Mouse (Mus musculus) kidney, postnatal 0 days (tissue): ENCODE measurements around the gene Gm3373. TPM values are rescaled to one million over a fixed set of nuclear protein-coding genes. Genes with fewer than 3 reads are reported as not detected.
"Not testable (repeated sequence)": the region's sequence is repeated elsewhere in the genome, so short reads cannot be mapped to it uniquely, and the experiment has no call there.

Experiments
- ATAC-seq: fragments of 200-750 bp; cut with Nextera tagmentation; replicated peaks from 2 replicates; pipeline ENCODE4 v1.8.0; 2017; ENCODE audit warnings: low read depth, moderate number of reproducible peaks, moderate TSS enrichment, moderate library complexity; ENCODE audit not compliant: low FRiP score
- DNase-seq: peaks from one replicate; pipeline ENCODE4 v3.0.0-alpha.2; 2016; ENCODE audit warnings: low spot score
- H3K27ac ChIP-seq: fragments of 300-500 bp; sonication (generic); 2 replicates; pipeline ENCODE4 v1.5.1; 2014; ENCODE audit warnings: mild to moderate bottlenecking
- H3K27me3 ChIP-seq: fragments of 300-500 bp; sonication (generic); 2 replicates; pipeline ENCODE4 v1.6.1; 2014; ENCODE audit warnings: low read length, mixed read lengths; ENCODE audit not compliant: insufficient read depth
- H3K36me3 ChIP-seq: fragments of 300-500 bp; sonication (generic); 2 replicates; pipeline ENCODE4 v1.6.1; 2014; ENCODE audit warnings: low read length, mixed read lengths; ENCODE audit not compliant: insufficient read depth
- H3K4me1 ChIP-seq: fragments of 300-500 bp; sonication (generic); replicated peaks from 2 replicates; pipeline ENCODE4 v1.6.1; 2014; ENCODE audit warnings: antibody characterized with exemption, low read length, mixed read lengths; ENCODE audit not compliant: insufficient read depth
- H3K4me2 ChIP-seq: fragments of 300-500 bp; sonication (generic); 2 replicates; pipeline ENCODE4 v1.6.1; 2014; ENCODE audit warnings: mild to moderate bottlenecking, low read length, moderate library complexity, mixed read lengths
- H3K4me3 ChIP-seq: fragments of 300-500 bp; sonication (generic); replicated peaks from 2 replicates; pipeline ENCODE4 v1.5.1; 2014; ENCODE audit warnings: low read depth, low read length
- H3K9ac ChIP-seq: fragments of 300-500 bp; sonication (generic); 2 replicates; pipeline ENCODE4 v1.6.1; 2014; ENCODE audit warnings: low read depth, low read length
- H3K9me3 ChIP-seq: fragments of 300-500 bp; sonication (generic); replicated peaks from 2 replicates; pipeline ENCODE4 v1.6.1; 2016; ENCODE audit warnings: low read length, inconsistent platforms, mixed read lengths
- WGBS: fragments of 180-500 bp; shearing (Covaris S2); extraction: QIAGEN DNeasy Blood & Tissue Kit; methylation state at CpG from one replicate; pipeline ENCODE4 v1.1.7; 2014; 5-methylcytosine and 5-hydroxymethylcytosine counted together
- polyA plus RNA-seq: library from polyadenylated mRNA; unstranded; fragments of >200 nt; fragmentation: Nextera tagmentation; extraction: Ambion mirVana; gene quantifications from 2 replicates; pipeline ENCODE4 v1.2.1, GENCODE M21; 2015

Gm3373 gene
- polyA plus RNA-seq: 0.14 TPM in 1 of 2 replicates, not detected in the other

GRCm38 (mm10) chr14:5741477-5741876, at the start of gene Gm3373:
Gene Gm3373, minus strand, starts transcription at chr14:5741577.
- ATAC-seq, H3K36me3 ChIP-seq, H3K27ac ChIP-seq, DNase-seq, H3K4me1 ChIP-seq, H3K9ac ChIP-seq, H3K27me3 ChIP-seq, H3K4me3 ChIP-seq, H3K4me2 ChIP-seq, H3K9me3 ChIP-seq: not testable (repeated sequence)
- no CpG with 5 or more reads among the region's 37 CpGs for WGBS

- not testable (repeated sequence) for H3K9ac ChIP-seq, H3K4me1 ChIP-seq, H3K27me3 ChIP-seq, H3K9me3 ChIP-seq, ATAC-seq, H3K4me3 ChIP-seq, H3K4me2 ChIP-seq, H3K36me3 ChIP-seq, H3K27ac ChIP-seq, DNase-seq
- WGBS: no CpG with 5 or more reads among the region's 2 CpGs
These were observed 54.0 kb downstream of the Gm3373 start, which contains the start of gene Gm9603 for GRCm38 (mm10) chr14:5687357-5687756. Gene Gm9603, minus strand, starts transcription at chr14:5687457.

Other genes with a start within 250 kb of the Gm3373 start
- gene Gm3488, start 239.9 kb downstream of the Gm3373 start, polyA plus RNA-seq: 0.50 and 0.59 TPM in 2 replicates
- not detected in 2 replicates for gene Gm3532, start 203.1 kb downstream of the Gm3373 start, polyA plus RNA-seq
- not detected in 2 replicates for gene Gm8265, start 108.5 kb downstream of the Gm3373 start, polyA plus RNA-seq
- gene Gm9603, start 54.1 kb downstream of the Gm3373 start, polyA plus RNA-seq: not detected in 2 replicates
- 0.50 and 0.75 TPM in 2 replicates for gene Gm3383, start 66.4 kb upstream of the Gm3373 start, polyA plus RNA-seq
- not detected in 2 replicates for gene Gm3424, start 88.8 kb upstream of the Gm3373 start, polyA plus RNA-seq
- 0.09 TPM in 1 of 2 replicates, not detected in the other for gene Gm8237, start 138.8 kb upstream of the Gm3373 start, polyA plus RNA-seq
- 0.20 and 0.25 TPM in 2 replicates for gene Gm3248, start 220.2 kb upstream of the Gm3373 start, polyA plus RNA-seq
- gene Gm3453, start 237.6 kb upstream of the Gm3373 start, polyA plus RNA-seq: not detected in 2 replicates